In genomic region chr2:96547171-96547570, GRCm38 (mm10) we compare ENCODE assay signal across 34 mouse cellular contexts.
"Had no signal": no experiment of that assay in that cellular context is flagged by ENCODE, and none has a peak within 500 bp of the region (broad histone marks: within the 10 kb centered on the region; RNA-seq: fewer than 3 reads in every experiment).

No protein-coding gene starts in this region.

- H3K27ac ChIP-seq: heart, embryonic 10.5 days; heart, embryonic 13.5 days; heart, embryonic 15.5 days; hindbrain, embryonic 10.5 days; hindbrain, embryonic 12.5 days; hindbrain, embryonic 13.5 days; hindbrain, embryonic 14.5 days; hindbrain, embryonic 15.5 days; hindbrain, postnatal 0 days; intestine, embryonic 15.5 days; kidney, embryonic 15.5 days; kidney, postnatal 0 days; layer of hippocampus, adult 2 months had no signal

- ATAC-seq: hindbrain, embryonic 16.5 days; hindbrain, postnatal 0 days; inflammation-experienced regulatory T-cells, adult 6 months; intestine, embryonic 15.5 days; intestine, embryonic 16.5 days; intestine, postnatal 0 days had no signal

- H3K4me3 ChIP-seq: heart, embryonic 10.5 days; heart, embryonic 12.5 days; heart, embryonic 13.5 days; heart, embryonic 15.5 days; hindbrain, embryonic 10.5 days; hindbrain, embryonic 12.5 days; hindbrain, embryonic 13.5 days; hindbrain, embryonic 15.5 days; intestine, embryonic 15.5 days; kidney, embryonic 15.5 days; layer of hippocampus, adult 2 months had no signal

- H3K36me3 ChIP-seq: heart, embryonic 10.5 days; heart, embryonic 12.5 days; heart, embryonic 13.5 days; heart, embryonic 15.5 days; hindbrain, embryonic 10.5 days; hindbrain, embryonic 12.5 days; hindbrain, embryonic 13.5 days; hindbrain, embryonic 15.5 days; intestine, embryonic 15.5 days; kidney, embryonic 15.5 days had no signal

- H3K4me1 ChIP-seq: heart, embryonic 10.5 days; heart, embryonic 12.5 days; heart, embryonic 13.5 days; heart, embryonic 15.5 days; hindbrain, embryonic 10.5 days; hindbrain, embryonic 12.5 days; hindbrain, embryonic 15.5 days; intestine, embryonic 15.5 days; kidney, embryonic 15.5 days had no signal

- DNase-seq: heart, postnatal 10 days; heart, postnatal 14 days; heart, postnatal 36 days; heart, postnatal 4 days; kidney, adult 11 months; kidney, adult 18-20 months; kidney, adult 2 months; kidney, adult 8-10 months; kidney, adult 9 months; kidney, postnatal 10 days; kidney, postnatal 14 days; kidney, postnatal 25 days; kidney, postnatal 36 days; kidney, postnatal 4 days; layer of hippocampus, adult 9-11 months; layer of hippocampus, postnatal 36 days had no signal

- H3K27me3 ChIP-seq: heart, embryonic 12.5 days; heart, embryonic 13.5 days; heart, embryonic 15.5 days; hindbrain, embryonic 12.5 days; hindbrain, embryonic 13.5 days; hindbrain, embryonic 15.5 days; intestine, embryonic 15.5 days; kidney, embryonic 15.5 days had no signal
